Mouse (Mus musculus): ENCODE results near the gene Kif27. TPM values are rescaled to one million over a fixed set of nuclear protein-coding genes. Genes with fewer than 3 reads are reported as not detected.

The Kif27 gene
- total RNA-seq, 2 experiments from 2014 or later = 0.05 TPM; not detected in 1

DNA sequence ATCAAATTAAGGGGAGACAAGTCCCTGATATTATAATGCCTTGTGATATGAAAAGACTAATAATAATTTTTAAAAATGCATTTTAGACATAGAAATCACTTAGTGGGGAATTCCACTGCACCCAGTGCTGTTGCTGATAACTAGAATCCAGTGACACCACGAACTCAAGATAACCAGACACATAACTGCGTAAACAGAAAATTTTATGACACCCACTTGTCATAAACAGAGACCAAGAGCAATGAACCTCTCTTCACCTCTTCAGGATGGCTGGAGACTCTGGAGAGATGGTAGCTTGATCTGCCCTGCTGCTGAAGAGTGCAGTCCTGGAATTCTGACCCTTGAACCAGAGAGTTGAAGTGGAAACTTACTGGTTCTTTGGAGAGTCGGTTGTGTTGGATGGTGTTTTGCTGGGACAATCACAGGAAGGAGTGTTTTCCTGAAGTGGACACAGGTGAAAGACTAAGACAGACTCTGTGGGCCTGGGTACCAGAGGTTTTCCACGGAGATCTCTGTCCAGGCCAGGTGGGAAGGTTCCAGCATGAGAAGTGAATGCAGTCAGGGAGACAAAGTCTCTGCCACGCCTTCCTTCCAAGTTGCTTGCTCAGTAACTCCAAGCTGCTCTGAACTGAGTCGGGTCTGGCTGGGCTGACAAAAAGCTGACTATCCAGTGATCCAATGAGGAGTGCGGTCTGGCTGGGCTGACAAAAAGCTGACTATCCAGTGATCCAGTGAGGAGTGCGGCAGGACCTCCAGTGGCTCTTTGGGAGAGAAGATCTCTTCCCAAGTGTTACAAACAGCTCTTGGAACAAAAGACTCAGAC is 5.6 kb upstream of the Kif27 start:
- no peak for DNase-seq

DNA sequence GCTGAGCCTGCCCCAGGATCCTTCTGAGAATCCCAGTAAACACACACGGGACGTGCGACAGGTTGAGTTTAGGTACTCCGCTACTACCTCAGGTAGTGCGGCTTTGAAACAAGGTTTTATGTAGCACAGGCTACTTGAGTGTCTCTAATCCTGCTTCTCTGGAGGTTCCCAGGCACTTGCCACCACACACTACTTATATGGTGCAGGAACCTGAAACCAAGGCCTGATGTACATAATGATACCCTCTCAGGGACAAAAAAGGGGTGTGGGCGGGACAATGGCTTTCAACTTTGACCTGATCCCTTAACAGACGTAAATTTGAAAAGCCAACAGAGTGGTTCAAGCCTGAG is 357 bp upstream of the Kif27 start:
- DNase-seq = no peak

DNA sequence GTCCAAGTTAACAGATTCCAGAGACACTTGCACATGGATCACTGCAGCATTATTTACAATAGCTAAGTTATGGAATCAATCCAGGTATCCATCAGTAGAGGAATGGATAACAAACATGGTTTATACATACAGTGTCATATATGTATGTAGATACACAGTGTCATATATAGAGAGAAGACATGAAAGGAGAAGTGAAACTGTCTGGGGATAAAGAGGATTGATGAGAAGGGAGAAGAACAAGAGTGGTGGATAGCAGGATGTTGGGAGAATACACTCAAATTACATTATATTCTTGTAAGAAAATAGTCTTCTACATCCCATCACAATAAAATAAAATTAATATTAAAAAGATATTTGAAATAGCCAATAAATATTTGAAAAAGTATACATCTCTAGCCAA is 5.9 kb downstream of the Kif27 start:
- no peak for DNase-seq

DNA sequence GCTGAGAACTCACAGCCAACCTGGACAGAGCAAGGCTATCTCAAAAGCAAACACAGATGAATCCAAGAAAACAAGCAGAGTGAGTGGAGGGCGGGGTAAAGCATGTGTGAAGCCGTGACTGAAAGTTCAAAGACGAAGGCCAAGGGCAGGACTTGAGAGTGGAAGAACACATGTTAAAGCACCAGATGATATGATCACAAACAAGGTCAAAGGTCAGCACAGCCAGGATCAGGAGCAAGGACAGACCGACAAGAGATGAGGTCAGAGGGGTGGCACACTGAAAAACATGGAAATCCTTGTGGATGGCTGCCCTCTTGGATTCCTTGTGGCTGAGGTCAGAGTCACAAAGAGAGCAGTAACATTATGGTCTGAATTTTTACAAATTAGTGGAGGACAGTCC is 8.3 kb downstream of the Kif27 start:
- no peak for DNase-seq

DNA sequence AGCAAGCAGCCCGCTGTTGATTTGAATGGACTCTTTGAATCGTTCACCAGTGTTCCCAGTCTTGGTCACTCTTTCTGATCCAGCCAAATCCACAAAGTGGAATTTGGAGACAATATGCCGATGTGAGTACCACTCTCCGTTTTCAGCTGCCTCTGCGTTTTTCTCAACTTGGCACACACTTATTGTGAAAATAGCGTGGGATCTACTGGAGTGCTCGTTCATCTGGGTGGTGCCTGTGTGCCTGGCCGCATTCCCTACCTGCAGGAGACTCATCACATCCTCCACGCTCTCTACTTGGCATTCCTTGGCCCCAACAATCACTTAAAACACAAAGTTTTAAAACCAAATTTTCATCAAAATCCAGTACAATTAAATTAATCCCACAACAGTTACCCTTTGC is 14.4 kb downstream of the Kif27 start:
- no peak for DNase-seq

DNA sequence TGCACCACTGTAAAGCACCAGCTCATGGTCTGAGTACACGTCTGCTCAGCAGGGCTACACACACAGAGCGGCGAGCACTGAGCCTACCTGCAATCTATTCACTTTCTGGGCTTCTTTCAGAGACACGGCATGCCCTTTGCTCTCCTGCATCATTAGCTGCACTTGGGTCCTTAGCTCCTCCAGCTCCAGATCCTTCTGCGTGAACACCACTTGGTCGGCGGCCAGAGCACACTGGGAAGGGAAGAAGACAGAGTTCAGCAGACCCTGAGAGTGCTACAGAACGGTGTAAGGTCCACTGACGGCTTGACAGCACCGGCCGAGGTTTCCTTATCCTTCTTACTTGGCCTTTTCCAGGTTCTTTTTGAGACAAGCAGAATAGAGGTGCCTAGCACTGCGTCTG is 21.5 kb downstream of the Kif27 start:
- no peak for DNase-seq

DNA sequence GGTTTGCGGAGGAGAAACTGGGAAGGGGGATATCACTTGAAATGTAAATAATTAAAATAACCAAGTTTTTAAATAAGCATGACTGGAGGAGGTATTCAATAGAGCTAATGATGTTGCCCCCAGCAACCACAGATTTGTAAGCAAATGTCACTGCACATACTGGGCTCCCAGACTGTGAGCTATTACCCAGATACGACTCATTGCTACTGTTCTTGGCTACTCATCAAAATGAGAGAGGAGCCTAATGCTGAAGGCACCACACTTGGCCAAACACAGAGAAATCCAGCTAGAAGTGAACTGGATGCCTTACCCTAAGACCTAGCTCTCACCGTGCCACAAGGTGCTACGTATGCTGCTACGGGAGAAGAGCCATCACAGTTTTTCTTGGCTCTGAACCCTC is 24.8 kb downstream of the Kif27 start:
- no peak for DNase-seq

DNA sequence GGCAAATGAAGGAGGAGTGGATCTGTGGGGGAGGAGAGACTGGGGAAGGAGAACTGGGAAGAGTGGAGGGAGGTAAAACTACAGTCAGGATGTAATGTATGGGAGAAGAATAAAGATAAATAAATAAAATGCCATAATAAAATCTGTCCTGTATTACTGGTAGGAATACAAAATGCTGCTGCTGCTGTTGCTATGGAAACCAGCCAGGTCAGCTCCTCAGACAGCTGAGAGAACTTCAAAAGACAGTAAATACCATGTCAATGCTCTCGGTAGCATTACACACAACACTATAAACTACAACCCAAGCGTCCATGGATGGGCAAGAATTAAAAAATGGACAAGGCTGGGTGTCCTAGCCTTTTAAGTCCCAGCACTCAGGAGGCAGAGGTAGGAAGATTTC is 41.2 kb downstream of the Kif27 start:
- DNase-seq = no peak

DNA sequence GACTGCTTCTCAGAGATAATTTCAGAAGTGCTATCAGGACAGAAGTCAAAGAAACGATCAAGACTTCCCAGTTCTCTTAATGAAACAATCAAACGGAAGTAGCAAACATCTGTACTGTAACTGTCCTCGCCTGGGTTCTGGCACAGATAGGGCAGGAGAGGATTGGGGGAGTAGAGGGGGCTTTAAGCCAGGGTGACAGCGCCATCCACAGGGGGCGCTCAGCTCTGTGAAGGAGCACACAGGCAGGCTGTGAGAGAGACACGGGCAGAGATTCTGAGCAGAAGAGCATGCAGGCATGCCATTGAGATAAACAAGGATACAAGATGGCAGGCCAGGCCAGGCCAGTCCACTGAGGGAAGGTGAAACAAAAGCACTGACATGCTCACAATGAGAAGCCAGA is 43.9 kb downstream of the Kif27 start:
- DNase-seq = no peak

DNA sequence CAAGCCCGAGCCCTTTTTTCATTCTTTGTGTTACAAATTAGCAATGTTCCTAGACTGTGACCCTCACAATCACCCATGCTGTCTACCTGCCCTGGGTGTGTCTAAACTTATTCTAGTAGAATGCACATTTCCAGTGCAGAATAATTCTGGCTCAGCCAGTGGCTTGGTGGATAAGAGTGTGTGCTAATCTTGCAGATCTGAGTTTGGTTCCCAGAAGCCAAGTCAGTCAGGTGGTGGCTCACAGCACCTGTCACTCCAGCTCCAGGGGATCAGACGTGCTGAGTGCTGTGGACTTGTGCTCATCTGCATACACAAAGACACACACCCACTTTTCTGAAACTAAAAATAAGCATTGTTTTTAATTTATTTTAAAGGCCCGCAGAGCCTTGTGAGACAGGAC is 45.2 kb downstream of the Kif27 start:
- no peak for DNase-seq

DNA sequence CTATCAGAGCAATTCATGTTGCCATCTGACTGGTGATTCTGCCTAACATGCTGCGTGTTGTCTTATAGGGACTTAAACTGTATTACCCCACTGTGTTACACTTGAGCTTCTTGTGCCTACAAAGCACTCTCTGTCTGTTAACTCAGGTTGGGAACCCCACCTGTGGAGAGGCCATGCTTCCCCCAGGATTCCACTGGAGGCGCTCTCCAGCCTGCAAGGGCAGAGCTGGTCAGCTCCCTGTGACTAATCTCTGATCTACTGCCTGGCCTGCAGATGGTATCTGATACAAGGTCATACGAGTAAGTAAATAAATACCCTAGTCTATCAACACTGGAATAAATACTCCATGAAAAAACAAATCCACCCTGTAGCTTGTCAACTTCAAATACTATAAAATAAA is 47.6 kb downstream of the Kif27 start:
- no peak for DNase-seq

DNA sequence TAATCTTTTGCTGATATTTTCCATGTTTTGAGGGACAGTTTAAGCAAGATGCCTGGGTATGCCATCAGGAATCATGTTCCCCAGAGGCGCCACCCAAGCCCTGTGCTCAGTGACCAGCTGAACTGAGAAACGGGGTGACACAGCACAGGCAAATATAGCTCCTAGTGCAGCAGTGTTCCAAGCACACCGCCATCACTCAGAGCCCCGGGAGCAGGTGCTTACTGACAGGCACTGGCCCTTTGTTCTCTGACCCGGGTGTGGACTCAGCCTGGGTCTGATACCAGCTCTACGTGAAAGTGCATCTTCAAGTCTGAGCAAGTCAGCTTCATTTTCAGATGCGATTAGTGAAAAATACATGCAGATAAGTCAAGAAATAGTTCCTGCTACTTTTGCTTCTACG is 49.4 kb downstream of the Kif27 start:
- DNase-seq = no peak

DNA sequence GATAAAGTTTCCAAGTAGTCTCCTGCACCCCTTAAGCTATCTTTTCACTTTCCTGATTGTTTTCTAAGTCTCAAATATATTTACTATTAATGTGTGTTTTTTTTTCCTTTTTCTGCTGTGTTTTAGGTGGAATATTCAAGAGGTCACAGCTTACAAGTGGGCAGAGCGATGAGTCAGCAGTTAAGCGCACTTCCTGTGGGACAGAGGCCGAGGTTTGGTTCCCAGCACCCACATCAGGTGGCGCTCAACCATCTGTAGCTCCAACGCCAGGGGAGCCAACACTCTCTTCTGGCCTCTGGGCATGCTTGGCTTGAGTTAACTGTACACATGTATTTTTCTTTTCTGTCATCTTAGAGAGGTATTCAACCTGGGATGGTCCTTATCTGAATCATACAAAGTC is 51.5 kb downstream of the Kif27 start:
- DNase-seq = no peak

DNA sequence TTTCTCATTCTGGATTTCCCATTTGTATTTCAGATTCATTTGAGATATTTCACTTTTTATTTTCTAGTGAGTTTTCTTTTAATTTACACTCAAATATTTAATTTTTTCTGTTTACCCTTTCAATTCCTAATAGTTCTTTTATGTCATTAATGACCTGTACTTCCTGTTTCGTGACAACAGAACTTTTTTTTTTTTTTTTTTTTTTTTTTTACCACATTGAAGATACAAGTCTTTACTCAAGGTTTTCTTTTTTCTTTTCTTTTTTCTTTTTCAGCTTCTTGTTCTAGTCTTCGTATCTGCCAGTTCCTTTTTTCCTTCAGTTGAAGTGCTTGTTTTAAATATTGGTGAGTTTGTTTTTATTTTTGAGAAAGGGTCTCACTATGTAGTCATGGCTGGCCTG is 53.7 kb downstream of the Kif27 start:
- DNase-seq = no peak

DNA sequence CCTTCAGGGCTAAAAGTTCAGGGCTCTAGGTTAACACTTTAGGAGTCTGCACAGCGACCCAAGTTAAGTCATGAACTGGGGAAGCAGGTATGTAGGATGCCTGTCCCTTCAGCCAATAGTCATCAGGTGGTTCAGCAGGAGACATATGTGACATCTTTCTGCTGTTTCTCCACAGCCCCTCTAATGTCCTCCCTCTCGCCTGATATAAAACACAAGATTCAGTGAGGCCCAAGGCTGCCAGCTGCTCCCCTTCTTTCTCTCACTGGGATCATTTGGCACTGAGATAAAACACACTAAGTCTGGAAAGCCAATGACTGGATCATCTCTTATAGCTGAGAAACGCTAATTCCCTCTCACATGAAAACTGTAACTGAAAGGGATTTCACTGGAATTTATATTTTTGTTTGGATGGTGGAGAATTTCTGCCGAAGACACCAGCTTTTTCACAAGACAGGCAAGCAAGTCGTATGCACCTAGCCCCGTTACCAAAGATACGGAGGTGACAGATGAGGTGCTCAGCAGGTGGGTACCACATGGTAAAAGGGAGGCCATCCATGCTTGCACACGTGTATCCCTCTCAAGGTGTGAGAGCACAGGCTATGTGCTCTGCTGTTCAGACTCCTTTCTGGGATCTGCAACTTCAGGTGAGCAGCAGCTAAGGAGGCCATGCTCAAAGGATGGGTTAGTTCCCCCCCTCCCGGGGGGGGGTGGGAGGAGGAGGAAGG is 56.3 kb downstream of the Kif27 start:
- no peak for DNase-seq

DNA sequence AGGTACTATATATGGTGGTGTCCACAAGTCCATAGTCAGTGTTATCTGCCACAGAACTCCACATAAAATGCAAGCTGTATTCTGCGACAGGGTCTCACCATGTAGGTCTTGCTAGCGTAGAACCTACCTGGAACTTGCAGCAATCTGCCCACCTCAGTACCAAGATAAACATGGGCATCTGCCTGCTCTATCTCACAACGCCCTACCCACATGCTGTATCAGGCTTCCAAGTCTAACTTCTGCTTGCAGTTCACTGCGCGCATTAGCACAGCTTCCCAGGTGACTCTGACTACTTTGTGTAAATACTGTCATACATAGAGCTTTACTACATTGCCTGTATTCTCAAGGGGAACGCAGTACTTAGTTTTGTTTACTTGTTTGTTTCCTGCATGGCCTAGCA is 57.0 kb downstream of the Kif27 start:
- DNase-seq = no peak

DNA sequence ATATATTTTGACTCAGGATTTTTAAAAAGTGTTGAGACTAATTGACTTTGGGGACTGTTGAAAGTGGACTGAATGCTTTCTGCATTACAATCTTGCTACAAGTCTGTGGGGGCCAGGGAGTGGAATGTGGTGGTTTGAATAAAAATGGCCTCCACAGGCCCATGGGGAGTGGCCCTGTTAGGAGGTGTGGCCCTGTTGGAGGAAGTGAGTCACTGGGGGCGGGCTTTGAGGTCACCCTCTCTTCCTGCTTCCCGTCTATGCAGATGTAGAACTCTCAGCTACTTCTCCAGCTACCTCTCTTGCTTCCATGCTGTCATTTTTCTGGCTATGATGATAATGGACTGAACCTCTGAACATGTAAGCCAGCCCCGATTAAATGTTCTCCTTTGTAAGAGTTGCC is 60.2 kb downstream of the Kif27 start:
- DNase-seq = no peak

DNA sequence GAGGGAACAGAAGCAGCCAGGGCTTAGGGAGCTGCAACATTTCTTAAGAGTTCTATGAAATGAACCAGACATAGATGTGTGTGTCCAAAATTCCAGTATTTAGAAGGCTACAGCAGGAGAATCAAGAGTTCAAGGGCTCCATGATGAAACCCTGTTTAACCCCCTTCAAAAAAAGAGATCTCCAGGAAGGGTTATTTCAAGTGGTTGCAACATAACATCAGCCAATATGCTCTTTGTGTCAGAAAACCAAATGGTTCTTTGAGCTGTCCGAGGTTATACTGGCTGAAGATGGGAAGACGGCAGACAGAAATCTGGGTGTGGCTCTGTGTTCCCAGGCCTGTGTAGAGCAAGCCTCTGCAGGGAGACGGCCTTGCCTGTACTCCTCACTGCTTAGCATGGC is 63.3 kb downstream of the Kif27 start:
- DNase-seq = no peak

DNA sequence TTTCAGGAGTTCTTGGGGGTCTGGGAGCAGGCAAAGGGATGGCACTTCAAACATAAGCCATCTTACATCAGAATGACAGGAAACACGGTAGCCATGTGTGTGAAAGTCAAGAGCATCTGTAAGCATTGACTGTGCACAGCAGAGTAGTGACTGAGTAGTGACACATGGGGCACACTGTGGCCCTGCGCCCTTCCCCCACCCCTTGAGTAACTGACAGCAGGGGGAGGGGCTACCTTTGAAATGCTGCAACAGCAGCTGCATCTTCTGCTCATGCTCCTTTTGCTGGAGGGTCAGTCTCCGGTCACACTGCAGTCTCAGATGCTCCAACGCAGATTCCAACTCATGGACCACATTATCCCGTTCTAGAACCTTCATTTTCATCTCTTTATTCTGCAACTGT is 66.1 kb downstream of the Kif27 start:
- no peak for DNase-seq

DNA sequence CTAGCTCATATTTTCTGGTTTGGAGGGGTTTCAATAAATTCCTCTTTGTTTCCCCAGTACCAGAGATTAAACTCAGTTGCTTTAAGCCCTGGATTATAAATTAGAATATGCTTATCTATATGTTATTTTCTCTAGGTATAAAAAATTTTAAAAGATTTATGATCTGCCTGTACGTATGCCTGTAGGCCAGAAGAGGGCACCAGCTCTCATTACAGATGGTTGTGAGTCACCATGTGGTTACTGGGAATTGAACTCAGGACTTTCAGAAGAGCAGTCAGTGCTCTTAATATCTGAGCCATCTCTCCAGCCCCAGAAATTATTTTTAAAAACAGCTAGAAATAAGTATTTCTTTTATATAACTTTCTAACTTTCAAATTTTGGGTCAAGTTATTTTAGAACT is 69.6 kb downstream of the Kif27 start:
- DNase-seq = no peak

DNA sequence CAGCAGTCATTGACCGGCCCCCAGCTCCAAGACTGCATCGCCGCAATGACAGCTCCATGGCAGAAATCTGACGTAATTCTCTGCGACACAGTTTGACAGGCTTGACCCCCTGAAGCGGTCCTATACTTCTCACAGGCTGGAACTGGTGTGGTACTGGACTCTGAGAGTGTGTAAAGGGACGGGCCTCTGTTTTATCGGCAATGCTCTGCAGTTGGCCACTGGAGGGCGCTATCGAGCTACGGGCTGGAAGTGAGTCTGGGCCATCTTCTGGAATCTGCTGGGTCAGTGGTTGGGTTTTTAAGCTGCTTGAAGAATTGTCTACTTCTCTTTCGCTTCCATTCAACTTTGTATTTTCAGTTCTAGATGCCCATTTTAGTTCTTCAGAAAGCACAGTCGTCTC is 71.1 kb downstream of the Kif27 start:
- peak; percentile 57 for DNase-seq

DNA sequence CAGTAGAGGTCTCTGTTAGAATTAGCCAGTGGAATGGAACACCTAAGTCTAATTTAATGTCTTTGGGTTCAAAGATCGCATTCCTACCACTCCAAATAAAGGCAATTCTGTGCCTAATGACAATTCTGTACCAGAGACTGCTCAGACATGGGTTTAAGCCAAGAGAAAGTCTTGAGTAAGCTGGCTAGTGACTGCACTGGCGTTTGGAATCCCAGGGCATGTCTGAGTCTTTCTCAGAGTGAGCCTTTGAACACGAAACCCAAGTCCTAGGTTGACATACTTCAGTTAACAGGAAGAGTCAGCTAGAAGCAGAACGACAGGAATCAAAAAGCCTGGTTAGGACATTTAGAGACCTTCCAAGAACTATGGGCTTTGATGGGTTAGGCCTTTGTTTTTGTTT is 75.5 kb downstream of the Kif27 start:
- DNase-seq = no peak

DNA sequence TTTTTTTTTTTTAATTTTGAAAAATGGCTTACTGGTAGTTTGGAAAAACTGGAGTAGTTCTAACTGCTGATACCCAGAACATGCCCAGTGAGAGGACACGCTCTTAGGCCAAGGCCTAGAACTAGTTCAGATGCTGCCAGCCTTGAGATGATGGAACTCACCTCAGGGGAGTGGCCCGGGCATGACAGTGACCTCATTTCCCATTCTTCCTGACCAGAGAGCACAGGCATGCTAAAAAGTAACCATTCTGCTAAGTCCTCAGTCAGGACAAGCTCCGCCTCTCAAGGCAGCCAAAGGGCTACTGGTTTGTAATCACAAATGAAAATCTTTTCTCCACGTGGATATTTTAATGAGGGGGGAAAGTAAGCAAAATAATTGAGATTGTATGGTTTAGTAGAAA is 77.0 kb downstream of the Kif27 start:
- DNase-seq = no peak

DNA sequence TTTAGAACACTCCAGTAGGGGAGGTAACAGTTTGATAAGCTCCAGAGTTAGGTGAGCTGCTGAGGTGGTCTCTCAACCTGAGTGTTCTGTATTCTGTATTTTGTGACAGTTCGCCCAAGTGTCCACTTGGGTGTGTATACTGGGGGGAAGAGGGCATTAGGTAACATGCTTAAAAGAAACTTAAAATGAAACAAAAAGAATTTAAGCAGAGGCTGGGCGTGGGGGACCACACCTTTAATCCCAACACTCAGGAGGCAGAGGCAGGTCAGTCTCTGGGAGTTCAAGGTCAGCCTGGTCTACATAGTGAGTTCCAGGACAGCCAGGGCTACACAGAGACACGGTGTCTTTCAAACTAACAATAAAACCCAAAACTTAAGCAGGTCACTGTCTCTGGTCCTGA is 78.4 kb downstream of the Kif27 start:
- no peak for DNase-seq

All from gastrocnemius, postnatal 25 days (tissue).